Mouse (Mus musculus): Measurements from ENCODE around the gene Camk1g. TPM values are rescaled to one million over a fixed set of nuclear protein-coding genes. Genes with fewer than 3 reads are reported as not detected.

The Camk1g gene
- polyA plus RNA-seq, 1 experiment from 2014 or later = 46.0 TPM

- Histone ChIP-seq H3K36me3 (ENCODE audit: control insufficient read depth, insufficient read depth, low read length) (no peaks in the 10 kb centered on the region), H3K27me3 (ENCODE audit: control insufficient read depth, insufficient read depth, low read length) (no peaks in the 10 kb centered on the region), H3K4me2 (ENCODE audit: low read length) (peak overlapping the region; percentile 45), H3K9me3 (ENCODE audit: control insufficient read depth, low read length) (no peaks in the 10 kb centered on the region), H3K4me1 (ENCODE audit: control insufficient read depth, insufficient read depth, low read length) (peaks cover 13% of the 10 kb centered on the region), H3K27ac (replicated peaks; ENCODE audit: low read depth, low read length) (0 out of 2 replicates have a peak overlapping the region, but pooled peaks have one; percentile 26), H3K4me3 (replicated peaks; ENCODE audit: low read depth, low read length) (no peak overlapping the region), H3K9ac (replicated peaks; ENCODE audit: low read length) (no peak overlapping the region)
- ATAC-seq (ENCODE audit: low FRiP score, low TSS enrichment) (0 out of 2 replicates have a peak, but pooled peaks have one; percentile 2), DNase-seq (peak; percentile 46)
- WGBS = 30% methylated on average over 11 of the region's 11 CpGs
Measured at GRCm38 (mm10) chr1:193381597-193382404, 11.7 kb upstream of the Camk1g start.

- H3K27me3 ChIP-seq (ENCODE audit: control insufficient read depth, insufficient read depth, low read length) = no peaks in the 10 kb centered on the region
- H3K9ac ChIP-seq (replicated peaks; ENCODE audit: low read length) = no peak overlapping the region
- ATAC-seq (ENCODE audit: low FRiP score, low TSS enrichment) (no peak), DNase-seq (no peak)
- no peak overlapping the region for H3K4me2 ChIP-seq (ENCODE audit: low read length)
- no peaks in the 10 kb centered on the region for H3K36me3 ChIP-seq (ENCODE audit: control insufficient read depth, insufficient read depth, low read length)
- H3K27ac ChIP-seq (replicated peaks; ENCODE audit: low read depth, low read length) = no peak overlapping the region
- 87% methylated on average over 5 of the region's 5 CpGs for WGBS
- peaks cover 8% of the 10 kb centered on the region for H3K4me1 ChIP-seq (ENCODE audit: control insufficient read depth, insufficient read depth, low read length)
- no peak overlapping the region for H3K4me3 ChIP-seq (replicated peaks; ENCODE audit: low read depth, low read length)
- H3K9me3 ChIP-seq (ENCODE audit: control insufficient read depth, low read length) = no peaks in the 10 kb centered on the region
Measured at GRCm38 (mm10) chr1:193380877-193381276, 10.8 kb upstream of the Camk1g start.

- no peak for ATAC-seq (ENCODE audit: low FRiP score, low TSS enrichment)
- H3K36me3 ChIP-seq (ENCODE audit: control insufficient read depth, insufficient read depth, low read length) = no peaks in the 10 kb centered on the region
- peaks cover 8% of the 10 kb centered on the region for H3K4me1 ChIP-seq (ENCODE audit: control insufficient read depth, insufficient read depth, low read length)
- no peaks in the 10 kb centered on the region for H3K27me3 ChIP-seq (ENCODE audit: control insufficient read depth, insufficient read depth, low read length)
- no peak overlapping the region for H3K4me2 ChIP-seq (ENCODE audit: low read length)
- H3K27ac ChIP-seq (replicated peaks; ENCODE audit: low read depth, low read length) = no peak overlapping the region
- H3K9ac ChIP-seq (replicated peaks; ENCODE audit: low read length) = no peak overlapping the region
- no peaks in the 10 kb centered on the region for H3K9me3 ChIP-seq (ENCODE audit: control insufficient read depth, low read length)
- 78% methylated on average over 6 of the region's 6 CpGs for WGBS
- no peak overlapping the region for H3K4me3 ChIP-seq (replicated peaks; ENCODE audit: low read depth, low read length)
- no peak for DNase-seq
Measured at GRCm38 (mm10) chr1:193379634-193380033, 9.5 kb upstream of the Camk1g start.

GRCm38 (mm10) chr1:193376478-193377134, 6.5 kb upstream of the Camk1g start:
- H3K9me3 ChIP-seq (ENCODE audit: control insufficient read depth, low read length) = no peaks in the 10 kb centered on the region
- H3K36me3 ChIP-seq (ENCODE audit: control insufficient read depth, insufficient read depth, low read length) = no peaks in the 10 kb centered on the region
- H3K4me2 ChIP-seq (ENCODE audit: low read length) = no peak overlapping the region
- WGBS = 29% methylated on average over 4 of the region's 4 CpGs
- ATAC-seq (ENCODE audit: low FRiP score, low TSS enrichment) (peak; percentile 51; the same call in 1 of the 2 replicates), DNase-seq (peak; percentile 83)
- H3K4me3 ChIP-seq (replicated peaks; ENCODE audit: low read depth, low read length) = no peak overlapping the region
- H3K27ac ChIP-seq (replicated peaks; ENCODE audit: low read depth, low read length) = no peak overlapping the region
- peaks cover under 1% of the 10 kb centered on the region; the same call in 1 of the 2 replicates for H3K4me1 ChIP-seq (ENCODE audit: control insufficient read depth, insufficient read depth, low read length)
- no peak overlapping the region for H3K9ac ChIP-seq (replicated peaks; ENCODE audit: low read length)
- no peaks in the 10 kb centered on the region for H3K27me3 ChIP-seq (ENCODE audit: control insufficient read depth, insufficient read depth, low read length)

- H3K9ac ChIP-seq (replicated peaks; ENCODE audit: low read length) = no peak overlapping the region
- peaks cover 13% of the 10 kb centered on the region for H3K4me1 ChIP-seq (ENCODE audit: control insufficient read depth, insufficient read depth, low read length)
- ATAC-seq (ENCODE audit: low FRiP score, low TSS enrichment) (no peak), DNase-seq (no peak)
- H3K36me3 ChIP-seq (ENCODE audit: control insufficient read depth, insufficient read depth, low read length) = no peaks in the 10 kb centered on the region
- H3K9me3 ChIP-seq (ENCODE audit: control insufficient read depth, low read length) = no peaks in the 10 kb centered on the region
- H3K4me2 ChIP-seq (ENCODE audit: low read length) = no peak overlapping the region
- no peak overlapping the region for H3K27ac ChIP-seq (replicated peaks; ENCODE audit: low read depth, low read length)
- no peak overlapping the region for H3K4me3 ChIP-seq (replicated peaks; ENCODE audit: low read depth, low read length)
- no peaks in the 10 kb centered on the region for H3K27me3 ChIP-seq (ENCODE audit: control insufficient read depth, insufficient read depth, low read length)
- WGBS = 85% methylated on average over 6 of the region's 6 CpGs
Measured at GRCm38 (mm10) chr1:193373906-193374413, 3.9 kb upstream of the Camk1g start.

GRCm38 (mm10) chr1:193369091-193369490, 1.0 kb downstream of the Camk1g start:
- peak overlapping the region; percentile 92 for H3K4me2 ChIP-seq (ENCODE audit: low read length)
- DNase-seq (no peak), ATAC-seq (ENCODE audit: low FRiP score, low TSS enrichment) (no peak)
- H3K4me3 ChIP-seq (replicated peaks; ENCODE audit: low read depth, low read length) = peak overlapping the region; percentile 60
- H3K9ac ChIP-seq (replicated peaks; ENCODE audit: low read length) = peak overlapping the region; percentile 70
- H3K4me1 ChIP-seq (ENCODE audit: control insufficient read depth, insufficient read depth, low read length) = peaks cover 28% of the 10 kb centered on the region
- H3K27me3 ChIP-seq (ENCODE audit: control insufficient read depth, insufficient read depth, low read length) = no peaks in the 10 kb centered on the region
- H3K36me3 ChIP-seq (ENCODE audit: control insufficient read depth, insufficient read depth, low read length) = no peaks in the 10 kb centered on the region
- no peak overlapping the region for H3K27ac ChIP-seq (replicated peaks; ENCODE audit: low read depth, low read length)
- 18% methylated on average over 8 of the region's 8 CpGs for WGBS
- no peaks in the 10 kb centered on the region for H3K9me3 ChIP-seq (ENCODE audit: control insufficient read depth, low read length)

- 13% methylated on average over 10 of the region's 10 CpGs for WGBS
Measured at GRCm38 (mm10) chr1:193368055-193368454, 2.0 kb downstream of the Camk1g start.

GRCm38 (mm10) chr1:193363801-193364231, 6.3 kb downstream of the Camk1g start:
- DNase-seq (peak; percentile 61), ATAC-seq (ENCODE audit: low FRiP score, low TSS enrichment) (no peak)
- Histone ChIP-seq H3K4me1 (ENCODE audit: control insufficient read depth, insufficient read depth, low read length) (peaks cover 14% of the 10 kb centered on the region), H3K36me3 (ENCODE audit: control insufficient read depth, insufficient read depth, low read length) (peaks cover 29% of the 10 kb centered on the region), H3K9ac (replicated peaks; ENCODE audit: low read length) (no peak overlapping the region), H3K4me2 (ENCODE audit: low read length) (no peak overlapping the region), H3K27me3 (ENCODE audit: control insufficient read depth, insufficient read depth, low read length) (no peaks in the 10 kb centered on the region), H3K4me3 (replicated peaks; ENCODE audit: low read depth, low read length) (no peak overlapping the region), H3K27ac (replicated peaks; ENCODE audit: low read depth, low read length) (no peak overlapping the region), H3K9me3 (ENCODE audit: control insufficient read depth, low read length) (no peaks in the 10 kb centered on the region)
- WGBS = 58% methylated on average over 5 of the region's 5 CpGs

More at GRCm38 (mm10) chr1:193368055-193368454, 2.0 kb downstream of the Camk1g start:
- peak; percentile 77 for DNase-seq
- peak; percentile 39; the same call in 1 of the 2 replicates for ATAC-seq (ENCODE audit: low FRiP score, low TSS enrichment)
- Histone ChIP-seq H3K4me2 (ENCODE audit: low read length) (peak overlapping the region; percentile 92), H3K4me3 (replicated peaks; ENCODE audit: low read depth, low read length) (peak overlapping the region; percentile 60), H3K27ac (replicated peaks; ENCODE audit: low read depth, low read length) (peak overlapping the region; percentile 50), H3K27me3 (ENCODE audit: control insufficient read depth, insufficient read depth, low read length) (no peaks in the 10 kb centered on the region), H3K9me3 (ENCODE audit: control insufficient read depth, low read length) (no peaks in the 10 kb centered on the region), H3K4me1 (ENCODE audit: control insufficient read depth, insufficient read depth, low read length) (peaks cover 28% of the 10 kb centered on the region), H3K9ac (replicated peaks; ENCODE audit: low read length) (peak overlapping the region; percentile 70), H3K36me3 (ENCODE audit: control insufficient read depth, insufficient read depth, low read length) (no peaks in the 10 kb centered on the region)
